In genomic region chr5:32104119-32104990, GRCm38 (mm10) we compare ENCODE assay signal across 13 mouse cellular contexts. TPM values are rescaled to one million over a fixed set of nuclear protein-coding genes. Genes with fewer than 3 reads are reported as not detected.
DNase-seq lines count a peak whose midpoint lies in the region; ATAC-seq and TF ChIP-seq lines count a peak whose summit lies in the region.
"Had no signal": no experiment of that assay in that cellular context is flagged by ENCODE, and none has a peak within 500 bp of the region (broad histone marks: within the 10 kb centered on the region; RNA-seq: fewer than 3 reads in every experiment).

No protein-coding gene starts in this region.

- no peak for TF ChIP-seq CTCF in gastrocnemius, adult 2 months (IDR thresholded peaks at IDR 0.05)
- no peak for TF ChIP-seq CTCF in bone marrow, adult 2 months (IDR thresholded peaks at IDR 0.05; ENCODE audit: control insufficient read depth, insufficient read depth, low read length)
- TF ChIP-seq CTCF in hindbrain, postnatal 0 days (IDR thresholded peaks at IDR 0.05; ENCODE audit: low read depth) = no peak

- H3K4me1 ChIP-seq in bone marrow, adult 2 months (ENCODE audit: control insufficient read depth, insufficient read depth, low read length) = peaks cover 4% of the 10 kb centered on the region; the same call in 1 of the 2 replicates
- peaks cover 5% of the 10 kb centered on the region; the same call in 1 of the 2 replicates for H3K4me1 ChIP-seq in hindbrain, postnatal 0 days (ENCODE audit: insufficient read depth, low read length)
- peaks cover 16% of the 10 kb centered on the region for H3K4me1 ChIP-seq in limb, embryonic 10.5 days

- H3K4me2 ChIP-seq in hindbrain, postnatal 0 days (ENCODE audit: low read depth, low read length) = no peak overlapping the region

- peak; percentile 84 to 92 for ATAC-seq in hematopoietic stem cell, adult 5-6 weeks (replicated peaks in 1 of 2; ENCODE audit: insufficient read depth in 1 of 2, low FRiP score in 2 of 2, low TSS enrichment in 1 of 2, low read depth in 1 of 2, poor library complexity in 2 of 2, severe bottlenecking in 2 of 2)
- no peak for ATAC-seq in hindbrain, postnatal 0 days

- DNase-seq in gastrocnemius, adult 2 months = no peak
- no peak for DNase-seq in gastrocnemius, adult 18-20 months (ENCODE audit: low spot score)
- DNase-seq in thymus, adult 18-20 months = peak; percentile 22 to 55
- no peak for DNase-seq in hindbrain, postnatal 0 days (ENCODE audit: low spot score)
- DNase-seq in limb, embryonic 10.5 days (ENCODE audit: low spot score) = no peak
- no peak for DNase-seq in heart, adult 11 months
- DNase-seq: lung, adult 18-20 months; right cerebral cortex, postnatal 14 days had no signal

- no peak overlapping the region for H3K4me3 ChIP-seq in gastrocnemius, adult 2 months
- H3K4me3 ChIP-seq in bone marrow, adult 2 months (replicated peaks; ENCODE audit: control insufficient read depth, low read depth, low read length) = no peak overlapping the region
- no peak overlapping the region for H3K4me3 ChIP-seq in hindbrain, postnatal 0 days (ENCODE audit: low read length)
- H3K4me3 ChIP-seq in limb, embryonic 10.5 days = no peak overlapping the region
- H3K4me3 ChIP-seq: forebrain, embryonic 10.5 days; left cerebral cortex, adult 2 months; myocyte had no signal

- H3K9me3 ChIP-seq in hindbrain, postnatal 0 days (ENCODE audit: low read length) = no peaks in the 10 kb centered on the region
- H3K9me3 ChIP-seq in limb, embryonic 10.5 days (replicated peaks) = no peaks in the 10 kb centered on the region
- H3K9me3 ChIP-seq: forebrain, embryonic 10.5 days had no signal

- TF ChIP-seq POLR2A in bone marrow, adult 2 months (IDR thresholded peaks at IDR 0.05; ENCODE audit: borderline replicate concordance, control insufficient read depth, low read depth, low read length) = no peak

- H3K9ac ChIP-seq in hindbrain, postnatal 0 days (replicated peaks; ENCODE audit: low read length) = no peak overlapping the region

- no peaks in the 10 kb centered on the region for H3K36me3 ChIP-seq in hindbrain, postnatal 0 days (ENCODE audit: insufficient read depth, low read length)
- no peaks in the 10 kb centered on the region for H3K36me3 ChIP-seq in limb, embryonic 10.5 days
- H3K36me3 ChIP-seq: forebrain, embryonic 10.5 days had no signal

- intact Hi-C loops in gastrocnemius, adult 2 months (cut with DNase I) = loop anchor here (2.0 kb wide), 1 partner anchor 30 kb away; the partner anchor contains the start of gene Fosl2

- peak overlapping the region; percentile 87 for H3K27ac ChIP-seq in gastrocnemius, adult 2 months
- H3K27ac ChIP-seq in bone marrow, adult 2 months (ENCODE audit: control insufficient read depth, insufficient read depth, low read depth, low read length, poor library complexity) = peak overlapping the region; percentile 58
- H3K27ac ChIP-seq in hindbrain, postnatal 0 days = no peak overlapping the region
- no peak overlapping the region for H3K27ac ChIP-seq in limb, embryonic 10.5 days
- H3K27ac ChIP-seq: forebrain, embryonic 10.5 days; left cerebral cortex, adult 2 months had no signal

- 18% methylated on average over 12 of the region's 12 CpGs for WGBS in bone marrow, adult 2 months
- WGBS in hindbrain, postnatal 0 days = 84% methylated on average over 12 of the region's 12 CpGs
- 86% methylated on average over 12 of the region's 12 CpGs for WGBS in limb, embryonic 10.5 days

- H3K27me3 ChIP-seq in hindbrain, postnatal 0 days (ENCODE audit: insufficient read depth, low read length) = no peaks in the 10 kb centered on the region
- H3K27me3 ChIP-seq in limb, embryonic 10.5 days (ENCODE audit: low read depth, poor library complexity, severe bottlenecking) = no peaks in the 10 kb centered on the region

RNA-seq across cellular contexts. Expression of gene Fosl2, which starts 31.2 kb away (rescaled TPM):
- total RNA-seq in gastrocnemius, adult 2 months (2021) = 10 to 100 TPM; 12.8 to 14.9 TPM
- total RNA-seq in gastrocnemius, adult 18-20 months (2021) = 10 to 100 TPM; 15.9 to 16.3 TPM
- 8.9 and 19.6 TPM in 2 replicates for polyA plus RNA-seq in bone marrow, adult 2 months (2011; ENCODE audit: insufficient read depth, insufficient read length, low replicate concordance, missing spikeins)
- 29.6 and 47.8 TPM in 2 replicates for total RNA-seq in hematopoietic stem cell, adult 5-6 weeks (2017)
- total RNA-seq in hindbrain, postnatal 0 days (2014; rRNA removed) = 5.6 and 7.8 TPM in 2 replicates
- 0.59 and 0.64 TPM in 2 replicates for polyA plus RNA-seq in hindbrain, postnatal 0 days (2015; fragmentation: Nextera tagmentation; extraction: Ambion mirVana)
- polyA plus RNA-seq in limb, embryonic 10.5 days (2016; fragmentation: Nextera tagmentation; extraction: Ambion mirVana) = 0.48 and 0.63 TPM in 2 replicates

Comparison
In these comparisons a context has a peak if more than half of its experiments do, and no peak if none do; other contexts are left out.
1. DNase-seq: peak in thymus, adult 18-20 months (2 of 2); none in gastrocnemius, adult 2 months (single experiment), gastrocnemius, adult 18-20 months (single experiment), hindbrain, postnatal 0 days (single experiment), limb, embryonic 10.5 days (single experiment) and heart, adult 11 months (single experiment).
2. H3K27ac ChIP-seq: peak in gastrocnemius, adult 2 months (single experiment) and bone marrow, adult 2 months (single experiment); none in hindbrain, postnatal 0 days (single experiment) and limb, embryonic 10.5 days (single experiment).